In the genomic region with DNA sequence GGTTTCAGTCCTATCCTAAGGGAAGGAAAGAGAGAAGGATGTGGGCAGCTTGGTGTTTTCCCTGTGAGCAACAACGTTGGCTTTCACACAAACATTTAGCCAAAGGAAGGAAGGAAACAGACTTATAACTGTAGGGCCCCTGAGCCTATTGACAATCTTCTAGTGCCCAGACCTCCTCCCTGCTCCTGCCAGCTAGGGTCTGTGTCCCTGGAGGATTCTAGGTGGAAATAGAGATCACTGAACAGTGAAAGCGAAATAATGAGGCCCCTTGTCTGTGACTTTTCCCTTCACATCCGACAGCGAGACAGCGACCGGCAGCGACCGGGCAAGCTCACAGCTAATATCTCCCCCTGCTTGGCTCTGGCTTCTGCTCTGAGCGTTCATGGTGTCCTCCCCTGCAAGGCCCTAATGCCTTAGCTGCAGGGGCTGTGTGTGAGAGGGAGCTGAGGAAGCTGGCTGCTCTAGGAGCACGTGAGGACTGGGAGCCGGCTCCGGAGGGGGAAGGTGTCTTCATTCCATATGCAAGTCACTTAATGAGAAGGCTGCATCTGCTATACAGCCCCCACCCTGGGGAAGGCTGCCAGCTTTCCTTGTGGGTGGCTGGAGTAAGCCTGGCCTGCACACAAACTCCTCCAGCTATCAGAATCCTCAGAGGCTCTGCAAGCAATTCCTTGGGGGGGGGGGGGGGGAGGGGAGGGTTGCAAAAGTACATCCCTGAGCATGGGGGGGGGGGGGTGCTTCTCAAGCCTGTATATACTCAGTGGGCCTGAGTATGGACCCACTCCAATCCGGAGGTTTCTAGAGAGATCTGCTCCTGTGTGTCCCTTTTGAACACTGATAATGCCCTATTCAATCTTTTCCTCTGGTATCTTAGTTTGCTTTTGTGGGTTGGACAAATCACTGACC, we compare ENCODE assay signal across 8 mouse cellular contexts.
DNase-seq lines count a peak whose midpoint lies in the region; ATAC-seq and TF ChIP-seq lines count a peak whose summit lies in the region.

No protein-coding gene starts in this region.

- peak overlapping the region; percentile 34 for H3K4me2 ChIP-seq in midbrain, embryonic 11.5 days
- peak overlapping the region; percentile 17; the same call in 1 of the 2 replicates for H3K4me2 ChIP-seq in stomach, postnatal 0 days (replicated peaks; ENCODE audit: low read depth)

- H3K36me3 ChIP-seq in midbrain, embryonic 11.5 days (ENCODE audit: control insufficient read depth, insufficient read depth, low read length): no peaks in the 10 kb centered on the region
- H3K36me3 ChIP-seq in stomach, postnatal 0 days (ENCODE audit: control insufficient read depth, insufficient read depth, low read length): no peaks in the 10 kb centered on the region

- WGBS in midbrain, embryonic 11.5 days: 5% methylated on average over 13 of the region's 13 CpGs
- WGBS in stomach, postnatal 0 days: 22% methylated on average over 13 of the region's 13 CpGs

- peak overlapping the region; percentile 32; the same call in 1 of the 2 replicates for H3K9ac ChIP-seq in midbrain, embryonic 11.5 days (ENCODE audit: low read length)
- H3K9ac ChIP-seq in stomach, postnatal 0 days (ENCODE audit: low read length): no peak overlapping the region

- H3K27me3 ChIP-seq in midbrain, embryonic 11.5 days (ENCODE audit: control insufficient read depth, insufficient read depth, low read length): no peaks in the 10 kb centered on the region
- no peaks in the 10 kb centered on the region for H3K27me3 ChIP-seq in stomach, postnatal 0 days (ENCODE audit: control insufficient read depth, insufficient read depth, low read length)

- no peak overlapping the region for H3K27ac ChIP-seq in midbrain, embryonic 11.5 days (ENCODE audit: low read depth, low read length)
- H3K27ac ChIP-seq in stomach, postnatal 0 days (replicated peaks): no peak overlapping the region

- TF ChIP-seq EP300 in stomach, postnatal 0 days (optimal IDR thresholded peaks at IDR 0.05): no peak

- no peak for TF ChIP-seq CTCF in stomach, postnatal 0 days (IDR thresholded peaks at IDR 0.05; ENCODE audit: low read depth)

- peak; percentile 88 for ATAC-seq in midbrain, embryonic 11.5 days (ENCODE audit: low FRiP score)
- ATAC-seq in stomach, postnatal 0 days (ENCODE audit: low FRiP score, low TSS enrichment): no peak

- DNase-seq in adrenal gland, postnatal 25 days: peak; percentile 3
- no peak for DNase-seq in adrenal gland, adult (ENCODE audit: inconsistent age in 2 of 2, low spot score in 1 of 2)
- peak; percentile 3 for DNase-seq in ovary, postnatal 10 days (ENCODE audit: low spot score)
- DNase-seq in ovary, postnatal 36 days (ENCODE audit: low spot score): no peak
- peak; percentile 71 for DNase-seq in layer of hippocampus, adult 9-10 months (ENCODE audit: low spot score)
- DNase-seq in midbrain, embryonic 11.5 days (ENCODE audit: low spot score, missing footprints): peak; percentile 89
- no peak for DNase-seq in stomach, postnatal 0 days (ENCODE audit: low spot score)
- no peak for DNase-seq in adrenal gland, postnatal 4 days (ENCODE audit: low spot score in 2 of 2)

- peaks cover 5% of the 10 kb centered on the region; the same call in 1 of the 2 replicates for H3K4me1 ChIP-seq in midbrain, embryonic 11.5 days (ENCODE audit: control insufficient read depth, insufficient read depth, low read length)
- no peaks in the 10 kb centered on the region for H3K4me1 ChIP-seq in stomach, postnatal 0 days (replicated peaks; ENCODE audit: control insufficient read depth, insufficient read depth)

- H3K4me3 ChIP-seq in midbrain, embryonic 11.5 days (ENCODE audit: low read depth, low read length): no peak overlapping the region
- H3K4me3 ChIP-seq in stomach, postnatal 0 days (ENCODE audit: low read depth, low read length): no peak overlapping the region

- H3K9me3 ChIP-seq in midbrain, embryonic 11.5 days (ENCODE audit: control insufficient read depth, low read length): no peaks in the 10 kb centered on the region
- no peaks in the 10 kb centered on the region for H3K9me3 ChIP-seq in stomach, postnatal 0 days (ENCODE audit: control insufficient read depth, low read length)

Comparison
In these comparisons a context has a peak if more than half of its experiments do, and no peak if none do; other contexts are left out.
1. DNase-seq: peak in adrenal gland, postnatal 25 days (single experiment), ovary, postnatal 10 days (single experiment), layer of hippocampus, adult 9-10 months (single experiment) and midbrain, embryonic 11.5 days (single experiment); none in adrenal gland, adult (0 of 2), ovary, postnatal 36 days (single experiment), stomach, postnatal 0 days (single experiment) and adrenal gland, postnatal 4 days (0 of 2).